Mouse (Mus musculus): ENCODE data around the gene Omt2b. TPM values are rescaled to one million over a fixed set of nuclear protein-coding genes. Genes with fewer than 3 reads are reported as not detected.

Gene Omt2b
- polyA plus RNA-seq, 1 experiment, result not detected

DNA sequence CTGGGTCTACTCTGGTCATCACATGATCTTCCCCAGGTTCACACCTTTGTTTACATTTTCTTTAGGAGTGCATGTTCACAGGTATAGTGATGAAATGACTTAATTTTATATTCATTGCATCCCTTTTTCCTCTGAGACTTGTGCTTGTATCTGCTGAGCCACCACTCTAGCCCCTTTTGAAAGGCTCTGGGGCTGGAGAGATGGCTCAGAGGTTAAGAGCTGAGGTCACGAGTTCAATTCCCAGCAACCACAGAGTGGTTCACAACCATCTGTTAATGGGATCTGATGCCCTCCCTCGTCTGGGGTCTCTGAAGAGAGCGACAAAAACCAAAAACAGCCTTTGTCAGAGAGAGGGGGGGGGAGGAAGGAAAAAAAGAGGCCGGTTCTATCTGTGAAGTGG lies 48.1 kb downstream of the Omt2b start:
- Histone ChIP-seq H3K27me3 (ENCODE audit: control insufficient read depth, insufficient read depth, low read length, poor library complexity, severe bottlenecking) (no peaks in the 10 kb centered on the region), H3K9ac (ENCODE audit: low read depth, poor library complexity, severe bottlenecking) (no peak overlapping the region; the same call in 1 of the 2 replicates), H3K9me3 (replicated peaks; ENCODE audit: control insufficient read depth, insufficient read depth, low read length, poor library complexity, severe bottlenecking) (no peaks in the 10 kb centered on the region), H3K4me3 (ENCODE audit: low read depth, low read length) (no peak overlapping the region), H3K4me1 (ENCODE audit: control insufficient read depth, insufficient read depth, low read length) (peaks cover 7% of the 10 kb centered on the region), H3K27ac (ENCODE audit: insufficient read depth, low read length) (peak overlapping the region; percentile 98), H3K36me3 (ENCODE audit: control insufficient read depth, insufficient read depth, low read length, poor library complexity, severe bottlenecking) (0 out of 2 replicates have a peak, but pooled peaks cover 4% of the 10 kb centered on the region)
- TF ChIP-seq EP300 (IDR thresholded peaks at IDR 0.05; ENCODE audit: insufficient read depth, low read depth, low read length) (peak; percentile 46), POLR2A (IDR thresholded peaks at IDR 0.05; ENCODE audit: insufficient read depth, low read length) (no peak)

- Histone ChIP-seq H3K27ac (ENCODE audit: insufficient read depth, low read length) (peak overlapping the region; percentile 96), H3K4me1 (ENCODE audit: control insufficient read depth, insufficient read depth, low read length) (peaks cover 5% of the 10 kb centered on the region), H3K4me3 (ENCODE audit: low read depth, low read length) (peak overlapping the region; percentile 80), H3K27me3 (ENCODE audit: control insufficient read depth, insufficient read depth, low read length, poor library complexity, severe bottlenecking) (no peaks in the 10 kb centered on the region), H3K9ac (ENCODE audit: low read depth, poor library complexity, severe bottlenecking) (peak overlapping the region; percentile 82), H3K36me3 (ENCODE audit: control insufficient read depth, insufficient read depth, low read length, poor library complexity, severe bottlenecking) (0 out of 2 replicates have a peak, but pooled peaks cover 4% of the 10 kb centered on the region), H3K9me3 (replicated peaks; ENCODE audit: control insufficient read depth, insufficient read depth, low read length, poor library complexity, severe bottlenecking) (no peaks in the 10 kb centered on the region)
- TF ChIP-seq POLR2A (IDR thresholded peaks at IDR 0.05; ENCODE audit: insufficient read depth, low read length) (no peak), EP300 (IDR thresholded peaks at IDR 0.05; ENCODE audit: insufficient read depth, low read depth, low read length) (no peak), CTCF (IDR thresholded peaks at IDR 0.05; ENCODE audit: low read depth, low read length) (no peak)
Measured at GRCm38 (mm10) chr9:78377546-78377945, 50.2 kb downstream of the Omt2b start.

GRCm38 (mm10) chr9:78378113-78378785 lies 50.9 kb downstream of the Omt2b start, which contains the start of gene Ooep:
Ooep (minus strand) TSS chr9:78378725.
- peaks cover 5% of the 10 kb centered on the region for H3K4me1 ChIP-seq (ENCODE audit: control insufficient read depth, insufficient read depth, low read length)
- TF ChIP-seq EP300 (IDR thresholded peaks at IDR 0.05; ENCODE audit: insufficient read depth, low read depth, low read length) (no peak), CTCF (IDR thresholded peaks at IDR 0.05; ENCODE audit: low read depth, low read length) (no peak), POLR2A (IDR thresholded peaks at IDR 0.05; ENCODE audit: insufficient read depth, low read length) (no peak)
- H3K36me3 ChIP-seq (ENCODE audit: control insufficient read depth, insufficient read depth, low read length, poor library complexity, severe bottlenecking), result 0 out of 2 replicates have a peak, but pooled peaks cover 4% of the 10 kb centered on the region
- peak within 1 kb of the TSS; percentile 80 for H3K4me3 ChIP-seq (ENCODE audit: low read depth, low read length)
- no peaks in the 10 kb centered on the region for H3K9me3 ChIP-seq (replicated peaks; ENCODE audit: control insufficient read depth, insufficient read depth, low read length, poor library complexity, severe bottlenecking)
- H3K27ac ChIP-seq (ENCODE audit: insufficient read depth, low read length), result peak within 1 kb of the TSS; percentile 96
- peak within 1 kb of the TSS; percentile 82 for H3K9ac ChIP-seq (ENCODE audit: low read depth, poor library complexity, severe bottlenecking)
- H3K27me3 ChIP-seq (ENCODE audit: control insufficient read depth, insufficient read depth, low read length, poor library complexity, severe bottlenecking), result no peaks in the 10 kb centered on the region

Other genes starting within 250 kb of the Omt2b start
- 16.4 and 19.1 TPM in 2 replicates for gene Fbxo9, start 218.5 kb upstream of the Omt2b start, polyA plus RNA-seq (2011; ENCODE audit: insufficient read depth, insufficient read length, low read depth, missing spikeins)
- 17.1 and 17.5 TPM in 2 replicates for gene Ick, start 218.4 kb upstream of the Omt2b start, polyA plus RNA-seq (2011; ENCODE audit: insufficient read depth, insufficient read length, low read depth, missing spikeins)
- 322 and 323 TPM in 2 replicates for gene Gsta4, start 144.8 kb upstream of the Omt2b start, polyA plus RNA-seq (2011; ENCODE audit: insufficient read depth, insufficient read length, low read depth, missing spikeins)
- not detected in 2 replicates for gene Gsta1, start 96.9 kb upstream of the Omt2b start, polyA plus RNA-seq (2011; ENCODE audit: insufficient read depth, insufficient read length, low read depth, missing spikeins)
- gene Gm3776, start 70.5 kb upstream of the Omt2b start, polyA plus RNA-seq (2011; ENCODE audit: insufficient read depth, insufficient read length, low read depth, missing spikeins), result not detected in 2 replicates
- not detected in 2 replicates for gene Gm10639, start 37.7 kb upstream of the Omt2b start, polyA plus RNA-seq (2011; ENCODE audit: insufficient read depth, insufficient read length, low read depth, missing spikeins)
- not detected in 2 replicates for gene Omt2a, start 12.8 kb upstream of the Omt2b start, polyA plus RNA-seq (2011; ENCODE audit: insufficient read depth, insufficient read length, low read depth, missing spikeins)
- gene Gsta2, start 28.2 kb downstream of the Omt2b start, polyA plus RNA-seq (2011; ENCODE audit: insufficient read depth, insufficient read length, low read depth, missing spikeins), result not detected in 2 replicates
- 5,317 and 5,424 TPM in 2 replicates for gene Dppa5a, start 40.6 kb downstream of the Omt2b start, polyA plus RNA-seq (2011; ENCODE audit: insufficient read depth, insufficient read length, low read depth, missing spikeins)
- 75.0 and 86.4 TPM in 2 replicates for gene Ooep, start 51.1 kb downstream of the Omt2b start, polyA plus RNA-seq (2011; ENCODE audit: insufficient read depth, insufficient read length, low read depth, missing spikeins)
- gene Ddx43, start 68.2 kb downstream of the Omt2b start, polyA plus RNA-seq (2011; ENCODE audit: insufficient read depth, insufficient read length, low read depth, missing spikeins), result 2.8 and 4.9 TPM in 2 replicates
- 1.1 and 1.2 TPM in 2 replicates for gene Cgas, start 115.6 kb downstream of the Omt2b start, polyA plus RNA-seq (2011; ENCODE audit: insufficient read depth, insufficient read length, low read depth, missing spikeins)
- gene Mto1, start 120.6 kb downstream of the Omt2b start, polyA plus RNA-seq (2011; ENCODE audit: insufficient read depth, insufficient read length, low read depth, missing spikeins), result 23.1 and 26.2 TPM in 2 replicates
- not detected in 2 replicates for gene Gm17324, start 121.2 kb downstream of the Omt2b start, polyA plus RNA-seq (2011; ENCODE audit: insufficient read depth, insufficient read length, low read depth, missing spikeins)
- 19,892 and 21,149 TPM in 2 replicates for gene Eef1a1, start 161.6 kb downstream of the Omt2b start, polyA plus RNA-seq (2011; ENCODE audit: insufficient read depth, insufficient read length, low read depth, missing spikeins)